Mouse (Mus musculus) central nervous system, embryonic 18 days (tissue): ENCODE results near the gene Crisp3. TPM values are rescaled to one million over a fixed set of nuclear protein-coding genes. Genes with fewer than 3 reads are reported as not detected.

ENCODE experiments used
- polyA plus RNA-seq: library from polyadenylated mRNA; depleted of rRNA; stranded (reverse); fragments of >200 nt; gene quantifications from 2 replicates; pipeline ENCODE4 v1.2.3, GENCODE M21; 2012; rRNA removed

The Crisp3 gene
- not detected in 2 replicates for polyA plus RNA-seq

DNA sequence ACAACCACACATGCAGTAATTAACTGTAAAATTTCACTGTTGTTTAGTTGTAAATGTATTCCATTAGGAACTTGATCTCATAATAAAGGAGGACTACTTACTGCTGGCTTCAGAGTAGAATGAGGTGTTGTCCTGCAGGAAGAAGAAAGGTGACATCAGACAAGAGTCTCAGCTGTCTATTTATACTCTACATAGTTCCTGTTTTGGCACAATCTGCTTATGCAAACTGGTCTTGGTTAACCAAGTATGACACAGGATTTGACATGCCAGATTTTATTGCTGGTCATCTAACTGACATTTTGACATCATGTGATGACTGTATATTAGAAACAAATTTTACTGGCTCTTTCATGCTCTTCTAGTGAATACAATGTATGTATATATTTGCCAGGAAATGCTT is at the start of gene Crisp3:
Gene Crisp3 (minus strand): TSS at position 154 of the 400 bp plus-strand sequence.

GRCm38 (mm10) chr17:40208540-40208939 is 33.5 kb downstream of the Crisp3 start, which contains the start of gene Pgk2:
Gene Pgk2 (minus strand): TSS chr17:40208640.

Other genes with a start within 250 kb of the Crisp3 start
- gene AC192777.2, start 146.8 kb downstream of the Crisp3 start, polyA plus RNA-seq, result not detected in 2 replicates
- not detected in 2 replicates for gene Pgk2, start 33.6 kb downstream of the Crisp3 start, polyA plus RNA-seq
- gene Crisp1, start 76.9 kb upstream of the Crisp3 start, polyA plus RNA-seq, result 0.05 TPM in 1 of 2 replicates, not detected in the other